Mouse (Mus musculus) cerebellum, adult 11-12 months (tissue): ENCODE measurements around the gene Plcxd2.

Source experiments
- DNase-seq: peaks from one replicate; pipeline ENCODE4 v3.0.0; 2022

The Plcxd2 gene

DNA sequence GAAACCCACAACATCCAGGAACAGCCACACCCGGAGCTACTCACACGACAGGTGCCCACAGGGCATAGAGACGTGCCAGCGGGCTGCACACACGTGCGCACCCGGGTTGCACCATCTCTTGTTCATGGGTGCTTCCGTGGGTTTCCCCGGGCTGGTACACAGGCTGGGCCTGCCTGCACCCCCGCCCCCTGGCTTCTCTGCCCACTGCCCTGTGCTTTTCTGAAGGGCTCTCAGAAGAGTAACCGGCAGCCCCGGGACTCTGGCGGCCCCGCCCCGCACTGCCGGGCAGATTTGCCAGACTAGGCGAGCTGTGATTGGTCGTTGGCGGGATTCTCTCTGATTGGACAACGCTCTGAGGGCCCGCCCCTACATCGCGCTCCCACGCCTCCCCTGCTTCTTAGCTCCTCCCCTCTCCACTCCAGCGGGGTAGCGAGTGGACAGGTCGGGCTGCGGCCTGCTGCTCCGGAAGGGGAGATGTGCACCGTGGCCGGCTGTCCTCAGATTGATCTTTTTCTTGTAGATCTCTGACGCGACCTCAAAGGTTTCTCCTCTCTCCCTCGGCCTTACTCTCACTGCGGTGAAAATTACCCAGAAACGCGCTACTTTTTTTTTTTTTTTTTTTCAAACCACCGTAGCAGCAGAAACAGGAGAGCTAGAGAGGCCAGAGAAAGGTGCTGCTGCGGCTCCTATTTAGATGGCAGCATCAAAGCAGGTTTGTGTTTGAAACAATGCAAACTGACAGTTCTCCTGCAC lies at the start of gene Plcxd2:
Gene Plcxd2, minus strand, starts transcription at position 66 of the 753 bp plus-strand sequence.
- peak; percentile 97 for DNase-seq

DNA sequence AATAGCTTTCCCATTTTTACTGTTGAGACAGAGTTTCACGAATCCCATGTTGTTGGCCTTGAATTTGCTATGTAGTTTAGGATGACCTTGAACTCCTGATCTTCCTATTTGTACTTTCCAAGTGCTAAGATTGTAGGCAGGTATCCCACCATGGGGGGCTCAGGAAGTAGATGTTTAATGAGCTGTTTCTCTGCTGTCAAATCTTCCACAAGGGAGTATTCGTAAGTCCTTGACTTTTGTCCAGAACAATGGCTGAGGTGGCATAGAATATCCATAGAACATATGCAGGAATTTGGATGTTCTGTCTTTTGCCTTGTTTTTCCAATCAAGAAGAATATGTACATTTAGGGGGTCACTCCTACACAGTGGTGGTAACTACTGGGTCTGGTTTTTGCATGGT lies 36.9 kb upstream of the Plcxd2 start:
- DNase-seq: no peak

DNA sequence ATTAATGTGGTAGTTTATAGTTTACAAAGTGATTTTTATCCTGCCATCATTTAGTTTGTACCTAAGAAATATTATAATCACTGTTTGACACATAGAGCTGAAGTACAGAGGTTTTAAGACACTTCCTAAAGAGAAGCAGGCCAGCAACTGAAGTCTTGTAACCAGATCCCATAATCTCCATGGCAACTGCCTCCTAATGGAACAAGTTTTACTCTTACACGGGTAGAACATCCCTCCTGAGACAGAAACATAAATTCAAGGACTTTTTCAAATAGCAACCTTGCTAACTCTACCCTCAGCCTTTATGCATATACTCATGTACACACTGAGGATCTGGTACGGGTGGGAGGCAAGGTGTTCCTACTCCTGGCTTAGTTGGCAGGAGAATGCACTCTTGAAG lies 26.2 kb upstream of the Plcxd2 start:
- no peak for DNase-seq

- no peak for DNase-seq
Measured at GRCm38 (mm10) chr16:46033896-46034295, 23.9 kb upstream of the Plcxd2 start.

DNA sequence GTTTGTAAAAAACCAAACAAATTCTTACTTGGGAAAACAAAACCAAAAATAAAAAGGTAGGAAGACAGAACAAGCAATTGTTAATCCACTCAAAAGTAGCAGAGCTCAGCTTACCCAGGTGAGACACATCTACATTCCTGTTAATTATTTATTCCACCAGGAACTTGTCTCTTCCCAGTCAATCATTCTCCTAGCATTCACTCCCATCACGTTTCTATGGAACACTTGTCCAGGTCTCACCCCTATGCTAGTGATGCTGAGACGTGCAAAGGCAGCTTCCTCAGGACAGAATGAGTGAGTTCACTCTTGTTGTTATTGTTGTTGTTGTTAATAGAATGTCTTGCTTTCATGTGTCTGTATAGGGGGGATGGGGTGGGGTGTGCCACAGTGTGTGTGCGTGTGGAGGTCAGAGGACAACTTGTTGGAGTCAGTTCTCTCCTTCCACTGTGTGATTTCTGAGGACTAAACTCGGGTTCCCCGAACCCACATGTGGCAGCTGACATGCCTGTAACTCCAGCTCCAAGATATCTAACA lies 13.0 kb upstream of the Plcxd2 start:
- no peak for DNase-seq

DNA sequence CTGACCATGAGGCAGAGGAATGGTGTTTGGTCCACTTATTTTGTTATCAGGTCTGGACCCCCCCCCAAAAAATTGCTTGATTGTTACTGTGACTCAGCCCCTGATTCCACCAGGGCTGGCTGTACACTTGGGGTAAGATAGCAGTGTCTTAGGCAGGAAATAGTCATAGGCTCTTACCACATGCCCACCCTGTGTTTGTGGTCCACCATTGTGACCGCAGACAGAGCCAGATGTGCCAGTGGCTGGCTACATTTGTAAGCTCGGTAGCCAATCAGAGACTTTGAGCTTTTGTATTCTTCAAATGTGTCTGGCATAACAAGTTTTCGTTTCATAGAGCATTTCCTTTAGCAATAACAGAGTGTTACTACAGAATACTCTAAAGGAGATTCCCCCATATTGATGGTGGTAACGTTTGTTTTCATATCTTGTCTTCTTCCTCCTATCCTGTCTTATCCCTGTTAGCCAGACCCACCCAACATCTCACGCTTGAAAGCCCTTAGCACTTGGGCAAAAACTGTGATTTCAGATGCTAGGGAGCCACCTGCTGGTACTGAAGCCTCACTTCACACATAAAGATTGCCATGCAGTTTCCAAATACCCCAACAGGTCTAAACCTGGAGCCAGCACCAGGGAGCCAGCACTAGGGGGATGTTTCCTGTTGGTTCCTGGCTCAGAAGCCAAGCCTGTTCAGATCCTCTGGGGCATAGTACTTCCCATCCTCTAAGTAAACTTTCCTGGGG lies 12.3 kb upstream of the Plcxd2 start:
- peak; percentile 39 for DNase-seq

DNA sequence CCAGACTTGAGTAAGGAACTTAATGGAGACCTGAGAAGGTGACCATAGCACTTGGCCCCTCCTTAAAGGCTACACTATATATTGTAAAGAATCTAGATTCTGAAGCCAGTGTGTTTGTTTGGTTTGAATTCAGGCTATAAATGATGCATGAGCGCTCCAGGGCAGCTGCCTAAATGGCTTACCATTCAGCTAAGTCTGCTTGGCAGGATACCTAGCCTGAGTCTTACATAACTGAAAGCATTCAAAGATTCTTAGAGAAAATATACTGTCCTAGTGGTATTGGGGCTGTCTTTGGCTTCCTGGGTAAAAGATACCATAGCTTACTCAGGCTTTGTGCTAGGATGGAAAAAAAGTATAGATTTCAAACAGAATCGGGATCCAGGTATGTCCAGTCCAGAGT lies 11.3 kb upstream of the Plcxd2 start:
- no peak for DNase-seq

DNA sequence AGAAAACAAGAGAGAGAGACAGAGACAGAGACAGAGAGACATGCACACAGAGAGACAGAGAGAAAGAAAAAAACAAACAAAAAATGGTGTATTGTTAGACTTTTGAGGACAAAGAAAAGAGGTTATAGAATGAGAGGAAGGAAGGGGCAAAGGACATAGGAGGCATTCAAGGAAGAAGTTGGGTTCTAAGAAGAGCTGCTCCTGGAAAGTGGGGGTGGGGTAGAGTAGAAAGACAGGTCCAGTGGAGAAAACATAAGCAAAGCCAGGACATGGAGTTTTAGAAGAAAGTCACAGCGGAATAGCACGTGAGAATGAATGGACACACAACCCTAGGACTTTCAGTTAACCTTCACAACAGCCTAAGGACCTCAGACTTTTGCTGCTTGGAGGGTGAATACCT lies 10.4 kb upstream of the Plcxd2 start:
- no peak for DNase-seq

DNA sequence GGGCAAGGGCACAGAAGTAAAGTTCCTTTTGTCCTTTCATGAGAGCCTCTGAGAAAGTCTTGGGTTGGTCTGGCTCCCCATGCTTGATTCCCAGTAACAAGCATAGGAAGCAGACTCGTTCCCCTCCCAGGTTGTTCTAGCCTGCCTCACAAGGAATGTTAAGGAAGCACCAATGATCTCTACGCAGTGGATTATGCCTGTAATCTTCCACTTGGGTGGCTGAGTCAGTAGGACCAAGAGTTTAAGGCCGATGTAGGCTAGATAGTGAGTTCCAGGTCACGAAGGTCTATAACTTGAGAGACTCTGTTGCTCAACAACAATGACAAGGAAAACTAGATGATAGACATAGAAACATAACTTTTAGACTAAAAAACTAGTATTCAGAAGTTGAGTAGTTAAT lies 9.8 kb upstream of the Plcxd2 start:
- DNase-seq: no peak

DNA sequence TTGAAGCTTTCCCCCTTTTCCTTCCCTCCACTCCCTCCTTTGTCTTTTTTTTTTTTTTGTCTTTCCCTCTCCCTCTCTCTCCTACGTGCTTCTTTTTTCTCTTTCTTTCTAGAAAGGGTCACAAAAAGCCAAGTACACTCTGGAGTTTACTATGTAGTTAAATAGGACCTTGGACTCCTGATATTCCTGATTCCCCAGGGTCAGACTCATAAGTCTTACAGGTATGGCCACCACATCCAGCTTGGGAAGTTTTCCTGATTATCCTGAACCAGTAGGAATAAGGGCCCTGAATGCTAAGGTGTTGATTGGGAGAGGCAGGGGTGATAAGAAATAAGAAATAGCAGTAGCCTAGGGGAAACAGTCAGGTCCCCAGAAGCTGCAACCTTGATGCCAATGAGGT lies 9.3 kb upstream of the Plcxd2 start:
- DNase-seq: no peak

- peak; percentile 31 for DNase-seq
Measured at GRCm38 (mm10) chr16:46011696-46012095, 1.7 kb upstream of the Plcxd2 start.

GRCm38 (mm10) chr16:46010906-46011220 lies 845 bp upstream of the Plcxd2 start:
- peak; percentile 24 for DNase-seq

DNA sequence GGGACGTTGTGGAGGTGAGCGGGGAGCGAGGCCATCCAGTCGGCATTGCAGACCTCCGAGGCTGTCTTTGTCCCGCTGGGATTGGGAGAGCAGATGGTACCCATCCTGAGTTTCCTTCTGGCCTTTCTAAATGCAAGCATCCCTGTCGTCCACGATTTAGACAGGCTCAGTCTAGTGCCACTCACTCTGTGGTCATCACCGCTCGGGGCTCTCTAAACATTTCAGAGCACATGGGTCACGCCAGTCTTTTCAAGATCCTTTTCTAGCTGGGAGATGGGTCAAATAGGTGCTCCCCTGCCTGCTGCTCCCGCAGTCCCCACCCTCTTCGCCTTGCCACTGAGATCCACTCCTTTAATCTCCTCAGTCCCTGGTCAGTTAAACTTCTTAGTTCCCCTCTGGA lies 301 bp downstream of the Plcxd2 start:
- peak; percentile 77 for DNase-seq

DNA sequence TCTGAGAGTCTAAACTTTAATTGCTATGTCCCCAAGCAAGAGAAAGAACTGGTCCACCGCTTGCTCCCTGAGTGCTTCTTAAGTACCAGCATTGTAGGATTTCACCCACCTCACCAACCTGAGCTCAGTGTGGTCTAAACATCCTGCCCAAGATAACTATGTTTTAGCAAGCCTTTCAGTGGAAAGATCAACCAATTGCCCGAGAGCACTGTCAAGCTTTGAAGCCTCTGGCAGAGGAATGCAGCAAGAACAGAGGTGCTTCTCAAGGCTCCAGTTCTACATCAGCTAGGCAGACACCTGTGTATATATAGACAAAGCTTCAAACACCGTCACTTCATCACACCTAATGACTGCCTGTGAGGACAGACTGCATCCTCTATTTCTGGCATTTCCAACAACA lies 1.3 kb downstream of the Plcxd2 start:
- no peak for DNase-seq

DNA sequence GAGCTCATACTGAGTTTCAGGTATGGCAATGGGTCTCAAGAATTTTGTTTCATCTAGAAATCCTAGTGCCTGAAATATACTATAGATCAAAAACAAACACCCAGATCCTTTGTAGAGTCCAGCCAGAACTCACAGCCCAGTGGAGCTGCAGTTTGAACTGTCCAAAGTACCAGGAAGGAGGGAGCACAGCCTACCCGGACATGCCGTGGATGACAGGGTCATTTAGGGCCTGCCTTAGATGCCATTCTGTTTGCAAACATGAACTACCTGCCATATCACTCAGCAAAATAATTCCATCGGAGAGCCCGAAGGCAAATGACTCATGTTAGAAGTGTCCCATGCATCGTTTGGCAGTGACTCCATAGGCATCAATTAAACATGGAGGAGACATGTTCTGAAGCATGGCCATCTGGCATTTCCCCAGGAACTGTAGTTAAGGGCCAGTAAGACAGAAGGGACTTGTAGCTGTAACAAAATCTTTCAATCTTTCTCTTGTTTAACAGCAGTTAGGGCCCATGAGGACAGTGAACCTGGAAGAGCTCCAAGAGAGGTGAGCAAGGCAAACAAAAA lies 1.9 kb downstream of the Plcxd2 start:
- peak; percentile 63 for DNase-seq

- no peak for DNase-seq
Measured at GRCm38 (mm10) chr16:46006261-46006660, 3.8 kb downstream of the Plcxd2 start.

GRCm38 (mm10) chr16:46001550-46002166 lies 8.4 kb downstream of the Plcxd2 start:
- DNase-seq: no peak

- DNase-seq: no peak
Measured at GRCm38 (mm10) chr16:46000976-46001375, 9.0 kb downstream of the Plcxd2 start.

DNA sequence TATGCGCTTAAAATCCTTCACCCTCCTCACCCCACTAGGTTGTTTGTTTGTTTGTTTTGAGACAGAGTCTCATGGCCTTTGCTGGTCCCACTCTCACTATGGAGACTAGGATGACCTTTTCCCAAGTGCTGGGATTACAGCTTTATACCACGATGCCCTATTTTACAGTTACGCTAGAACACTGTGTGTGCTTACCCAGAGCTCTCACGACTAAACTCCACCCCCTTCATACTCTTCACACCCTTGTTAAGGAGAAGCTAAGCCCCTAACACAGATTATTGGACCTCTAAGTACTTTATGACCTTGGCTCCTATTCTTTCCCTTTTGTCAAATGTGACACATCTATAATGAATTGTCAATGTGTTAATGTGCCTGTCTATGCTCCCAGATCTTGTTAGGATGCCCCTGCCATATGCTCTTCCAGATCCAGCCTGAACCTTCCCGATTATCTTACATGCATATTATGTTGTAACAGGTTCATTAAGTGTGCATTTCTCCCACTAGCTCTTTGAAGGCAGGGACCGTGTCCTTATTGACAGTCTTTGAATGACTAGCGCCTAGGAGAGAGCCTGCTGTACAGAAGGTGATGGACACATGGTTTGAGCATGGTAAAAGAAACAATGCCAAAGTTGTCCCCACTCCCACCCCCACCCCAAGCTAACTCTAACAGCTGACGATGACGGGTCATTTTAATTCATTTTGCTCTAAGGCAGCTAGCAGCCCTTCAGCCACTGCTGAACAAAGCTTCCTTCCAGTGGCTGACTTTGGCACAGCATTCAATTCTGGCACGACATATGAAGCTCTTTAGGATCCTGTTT lies 10.4 kb downstream of the Plcxd2 start:
- no peak for DNase-seq

- DNase-seq: no peak
Measured at GRCm38 (mm10) chr16:45998231-45998630, 11.8 kb downstream of the Plcxd2 start.

- DNase-seq: no peak
Measured at GRCm38 (mm10) chr16:45990901-45991676, 18.9 kb downstream of the Plcxd2 start.

- no peak for DNase-seq
Measured at GRCm38 (mm10) chr16:45986236-45986635, 23.8 kb downstream of the Plcxd2 start.
